Mouse (Mus musculus) T-helper 2 cell (primary cell): ENCODE measurements at regions not wholly inside any gene's neighbourhood (a gene's known extent, or its start where the extent isn't known, plus 50 kb on each side); places are given as distances from the start of the nearest gene placed in this dataset.

Source experiments
- in situ Hi-C: fragments of 300-600 bp; cut with MboI, MseI; formaldehyde crosslinking; loops from one replicate; pipeline ENCODE4 v1.15.1; 2025; ENCODE audit warnings: high pct_unique_total_duplicates

DNA sequence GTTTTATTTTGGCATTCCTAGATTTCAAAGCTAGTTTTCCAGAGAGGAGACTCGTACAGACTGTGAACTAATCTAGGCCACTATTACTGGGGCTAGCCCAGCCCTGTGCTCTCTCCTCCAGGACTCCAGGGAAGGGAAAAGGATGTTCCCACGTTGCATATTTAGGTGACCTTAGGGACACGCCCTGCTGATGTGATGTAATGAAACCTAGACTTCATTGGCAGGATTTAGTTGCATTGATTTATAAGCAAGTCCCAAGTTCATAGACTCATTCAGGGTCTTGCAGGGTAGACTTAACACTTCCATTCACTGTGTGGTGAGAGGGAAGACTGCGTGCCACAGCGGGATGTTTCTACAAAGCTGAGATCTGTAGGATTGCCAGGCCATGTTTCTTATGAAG lies 58.0 kb upstream of the Serp2 start:
- in situ Hi-C loops, result loop anchor here (10.0 kb wide), 1 partner anchor 1320 kb away; no protein-coding TSS in a partner anchor

DNA sequence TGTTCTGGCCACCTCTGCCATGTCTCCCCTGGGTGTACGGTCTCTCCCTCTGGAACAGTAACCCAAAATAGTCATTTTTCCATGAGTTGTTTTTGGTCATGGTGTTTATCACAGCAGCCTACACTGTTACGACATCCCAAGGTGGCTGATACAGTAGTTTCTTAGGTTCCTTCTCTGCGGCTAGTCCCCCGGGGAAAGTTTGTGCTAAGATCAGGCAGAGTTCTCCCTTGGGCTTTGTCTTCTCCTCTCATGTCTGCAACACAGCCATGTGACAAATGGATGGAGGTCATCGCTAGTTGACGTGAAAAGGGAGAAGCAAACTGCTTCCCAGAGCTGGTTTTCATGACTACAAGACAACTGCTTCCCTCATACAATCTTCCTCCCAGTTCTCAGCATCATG lies 56.9 kb upstream of the Serp2 start:
- in situ Hi-C loops, result loop anchor here (10.0 kb wide), 1 partner anchor 1321 kb away; no protein-coding TSS in a partner anchor

GRCm38 (mm10) chr14:76610429-76611378 lies 54.0 kb upstream of the Serp2 start:
- in situ Hi-C loops, result loop anchor here (10.0 kb wide), 1 partner anchor 1324 kb away; no protein-coding TSS in a partner anchor
